Comparison of ENCODE assay signal across 35 mouse cellular contexts in genomic region chr13:91971246-91971645, GRCm38 (mm10).
"Had no signal": no experiment of that assay in that cellular context is flagged by ENCODE, and none has a peak within 500 bp of the region (broad histone marks: within the 10 kb centered on the region; RNA-seq: fewer than 3 reads in every experiment).

No protein-coding gene starts in this region.

- H3K4me1 ChIP-seq: heart, embryonic 12.5 days; heart, embryonic 13.5 days; heart, embryonic 15.5 days; hindbrain, embryonic 10.5 days; hindbrain, embryonic 12.5 days; hindbrain, embryonic 13.5 days; hindbrain, embryonic 15.5 days; intestine, embryonic 15.5 days; kidney, embryonic 15.5 days had no signal

- H3K27ac ChIP-seq: heart, embryonic 13.5 days; heart, embryonic 15.5 days; hindbrain, embryonic 10.5 days; hindbrain, embryonic 12.5 days; hindbrain, embryonic 13.5 days; hindbrain, embryonic 14.5 days; hindbrain, embryonic 15.5 days; hindbrain, postnatal 0 days; intestine, embryonic 15.5 days; kidney, embryonic 15.5 days; kidney, postnatal 0 days; layer of hippocampus, adult 2 months; left cerebral cortex, adult 2 months had no signal

- ATAC-seq: hindbrain, embryonic 16.5 days; hindbrain, postnatal 0 days; inflammation-experienced regulatory T-cells, adult 6 months; intestine, embryonic 15.5 days; intestine, embryonic 16.5 days; intestine, postnatal 0 days had no signal

- H3K36me3 ChIP-seq: heart, embryonic 12.5 days; heart, embryonic 13.5 days; heart, embryonic 15.5 days; hindbrain, embryonic 10.5 days; hindbrain, embryonic 12.5 days; hindbrain, embryonic 13.5 days; hindbrain, embryonic 15.5 days; intestine, embryonic 15.5 days; kidney, embryonic 15.5 days had no signal

- DNase-seq: heart, postnatal 10 days; heart, postnatal 14 days; heart, postnatal 36 days; heart, postnatal 4 days; kidney, adult 11 months; kidney, adult 18-20 months; kidney, adult 2 months; kidney, adult 8-10 months; kidney, adult 9 months; kidney, postnatal 10 days; kidney, postnatal 14 days; kidney, postnatal 25 days; kidney, postnatal 36 days; kidney, postnatal 4 days; layer of hippocampus, adult 9-11 months; layer of hippocampus, postnatal 36 days had no signal

- H3K27me3 ChIP-seq: heart, embryonic 12.5 days; heart, embryonic 13.5 days; heart, embryonic 15.5 days; hindbrain, embryonic 12.5 days; hindbrain, embryonic 13.5 days; hindbrain, embryonic 15.5 days; intestine, embryonic 15.5 days; kidney, embryonic 15.5 days had no signal

- H3K4me3 ChIP-seq: heart, embryonic 12.5 days; heart, embryonic 13.5 days; heart, embryonic 15.5 days; hindbrain, embryonic 10.5 days; hindbrain, embryonic 12.5 days; hindbrain, embryonic 13.5 days; hindbrain, embryonic 15.5 days; intestine, embryonic 15.5 days; kidney, embryonic 15.5 days; layer of hippocampus, adult 2 months; left cerebral cortex, adult 2 months had no signal

- H3K4me2 ChIP-seq: heart, embryonic 11.5 days; heart, embryonic 12.5 days; heart, embryonic 13.5 days; heart, embryonic 15.5 days; hindbrain, embryonic 12.5 days; hindbrain, embryonic 13.5 days; hindbrain, embryonic 14.5 days; hindbrain, embryonic 15.5 days; intestine, embryonic 15.5 days; kidney, embryonic 15.5 days had no signal

- H3K9me3 ChIP-seq: heart, embryonic 12.5 days; heart, embryonic 13.5 days; heart, embryonic 15.5 days; hindbrain, embryonic 10.5 days; hindbrain, embryonic 12.5 days; hindbrain, embryonic 13.5 days; hindbrain, embryonic 15.5 days; intestine, embryonic 15.5 days; kidney, embryonic 15.5 days had no signal

- H3K9ac ChIP-seq: heart, embryonic 12.5 days; heart, embryonic 13.5 days; heart, embryonic 15.5 days; hindbrain, embryonic 12.5 days; hindbrain, embryonic 13.5 days; hindbrain, embryonic 14.5 days; hindbrain, embryonic 15.5 days; intestine, embryonic 15.5 days; kidney, embryonic 15.5 days had no signal
